Mouse (Mus musculus): Measurements from ENCODE around the gene Sgsh. TPM values are rescaled to one million over a fixed set of nuclear protein-coding genes. Genes with fewer than 3 reads are reported as not detected.

Gene Sgsh
- total and polyA plus RNA-seq, 3 experiments: 0.12 to 0.25 TPM; not detected in 1

- TF ChIP-seq MYC (IDR thresholded peaks at IDR 0.05; ENCODE audit: low read depth, low read length) (no peak), GABPA (IDR thresholded peaks at IDR 0.05; ENCODE audit: low read depth, low read length) (no peak), ZNF384 (IDR thresholded peaks at IDR 0.05; ENCODE audit: low read depth, low read length) (no peak), MAZ (IDR thresholded peaks at IDR 0.05; ENCODE audit: low read depth, low read length) (no peak), ETS1 (IDR thresholded peaks at IDR 0.05; ENCODE audit: low read depth, low read length) (0 out of 2 replicates have a peak, but pooled peaks have one; percentile 17), CTCF (IDR thresholded peaks at IDR 0.05 in 2 of 3, conservative IDR thresholded peaks at IDR 0.05 in 1 of 3; ENCODE audit: control insufficient read depth in 1 of 3, insufficient read depth in 1 of 3, low read depth in 2 of 3, low read length in 3 of 3, poor library complexity in 1 of 3, severe bottlenecking in 1 of 3) (peak in 1 of 3 experiments; percentile 21; a peak in 1 of 6 replicates), MAX (IDR thresholded peaks at IDR 0.05; ENCODE audit: low read length) (0 out of 2 replicates have a peak, but pooled peaks have one; percentile 12), CHD2 (IDR thresholded peaks at IDR 0.05; ENCODE audit: low read length) (no peak), NELFE (IDR thresholded peaks at IDR 0.05; ENCODE audit: low read depth, low read length) (peak; percentile 46), POLR2AphosphoS2 (IDR thresholded peaks at IDR 0.05; ENCODE audit: low read length) (no peak), ZC3H11A (IDR thresholded peaks at IDR 0.05; ENCODE audit: low read depth, low read length) (no peak)
Observed at GRCm38 (mm10) chr11:119390271-119391231, 35.2 kb upstream of the Sgsh start (continued).

GRCm38 (mm10) chr11:119389851-119390270 is 34.5 kb upstream of the Sgsh start:
- H3K36me3 ChIP-seq (ENCODE audit: control insufficient read depth in 1 of 2, insufficient read depth in 2 of 2, low read length in 2 of 2): peaks cover 0 to 5% of the 10 kb centered on the region in 2 experiments; a peak in 1 of 4 replicates
- peak; percentile 55 for DNase-seq (ENCODE audit: low read depth, low spot score)
- peaks cover 5 to 6% of the 10 kb centered on the region in 2 experiments for H3K27me3 ChIP-seq (ENCODE audit: control insufficient read depth in 1 of 2, insufficient read depth in 2 of 2, low read length in 2 of 2)
- peak overlapping the region; percentile 71 for H3K9ac ChIP-seq (ENCODE audit: control insufficient read depth, low read depth, low read length, poor library complexity, severe bottlenecking)
- H3K4me3 ChIP-seq (ENCODE audit: control insufficient read depth in 1 of 2, insufficient read depth in 1 of 2, low read depth in 2 of 2, low read length in 2 of 2): peak overlapping the region; percentile 80 to 84
- H3K27ac ChIP-seq (ENCODE audit: control insufficient read depth, low read depth, low read length): no peak overlapping the region
- no peaks in the 10 kb centered on the region for H3K9me3 ChIP-seq (replicated peaks; ENCODE audit: insufficient read depth, low read length)
- peaks cover 9 to 28% of the 10 kb centered on the region in 2 experiments for H3K4me1 ChIP-seq (ENCODE audit: control insufficient read depth in 1 of 2, insufficient read depth in 2 of 2, low read length in 2 of 2)
- no peaks in the 10 kb centered on the region; the same call in 1 of the 2 replicates for H3K79me2 ChIP-seq (ENCODE audit: control insufficient read depth, insufficient read depth, low read length, poor library complexity)
- TF ChIP-seq USF1 (IDR thresholded peaks at IDR 0.05; ENCODE audit: low read depth, low read length) (peak; percentile 51), POLR2A (IDR thresholded peaks at IDR 0.05; ENCODE audit: control insufficient read depth in 1 of 2, insufficient read depth in 1 of 2, low read depth in 1 of 2, low read length in 2 of 2, poor library complexity in 1 of 2) (no peak; a peak in 1 of 4 replicates), HCFC1 (IDR thresholded peaks at IDR 0.05; ENCODE audit: low read depth, low read length) (no peak), CHD1 (IDR thresholded peaks at IDR 0.05; ENCODE audit: low read depth, low read length) (no peak; the same call in 1 of the 2 replicates), ETS1 (IDR thresholded peaks at IDR 0.05; ENCODE audit: low read depth, low read length) (no peak), TAL1 (IDR thresholded peaks at IDR 0.05; ENCODE audit: low read length) (no peak), RCOR1 (IDR thresholded peaks at IDR 0.05; ENCODE audit: low read depth, low read length) (no peak), JUND (IDR thresholded peaks at IDR 0.05; ENCODE audit: low read depth, low read length) (no peak), CHD2 (IDR thresholded peaks at IDR 0.05; ENCODE audit: low read length) (no peak), TBP (IDR thresholded peaks at IDR 0.05; ENCODE audit: low read depth, low read length) (no peak), ZMIZ1 (IDR thresholded peaks at IDR 0.05; ENCODE audit: low read depth, low read length) (no peak), RAD21 (IDR thresholded peaks at IDR 0.05; ENCODE audit: low read depth, low read length) (no peak), ZKSCAN1 (IDR thresholded peaks at IDR 0.05; ENCODE audit: low read depth, low read length) (no peak), TCF12 (IDR thresholded peaks at IDR 0.05; ENCODE audit: low read depth, low read length) (no peak), SIN3A (IDR thresholded peaks at IDR 0.05; ENCODE audit: low read length) (peak; percentile 33), USF2 (IDR thresholded peaks at IDR 0.05; ENCODE audit: borderline replicate concordance in 1 of 2, insufficient read depth in 1 of 2, low read depth in 1 of 2, low read length in 2 of 2) (no peak), MXI1 (IDR thresholded peaks at IDR 0.05; ENCODE audit: low read depth, low read length) (no peak), MAFK (IDR thresholded peaks at IDR 0.05; ENCODE audit: borderline replicate concordance, low read depth, low read length) (no peak), MAX (IDR thresholded peaks at IDR 0.05; ENCODE audit: low read length) (no peak), MYB (IDR thresholded peaks at IDR 0.05; ENCODE audit: low read depth, low read length) (no peak), UBTF (IDR thresholded peaks at IDR 0.05; ENCODE audit: borderline replicate concordance, insufficient read depth, low read depth, low read length) (no peak), NRF1 (IDR thresholded peaks at IDR 0.05; ENCODE audit: insufficient read depth, low read depth, low read length, poor library complexity, severe bottlenecking) (peak; percentile 27; the same call in 1 of the 2 replicates), EP300 (IDR thresholded peaks at IDR 0.05; ENCODE audit: low read depth in 1 of 2, low read length in 2 of 2) (no peak), ZC3H11A (IDR thresholded peaks at IDR 0.05; ENCODE audit: low read depth, low read length) (no peak), GATA1 (IDR thresholded peaks at IDR 0.05; ENCODE audit: low read depth, low read length) (no peak), POLR2AphosphoS2 (IDR thresholded peaks at IDR 0.05; ENCODE audit: low read length) (no peak), ELF1 (IDR thresholded peaks at IDR 0.05; ENCODE audit: low read depth, low read length) (no peak)
